Mouse (Mus musculus) midbrain, embryonic 15.5 days (tissue): Measurements from ENCODE around the gene Terb2. TPM values are rescaled to one million over a fixed set of nuclear protein-coding genes. Genes with fewer than 3 reads are reported as not detected.

ENCODE experiments used
- ATAC-seq: fragments of 200-750 bp; cut with Nextera tagmentation; replicated peaks from 2 replicates; pipeline ENCODE4 v1.8.0; 2017; ENCODE audit warnings: moderate TSS enrichment
- H3K27ac ChIP-seq: fragments of 300-500 bp; sonication (generic); 2 replicates; pipeline ENCODE4 v1.5.1; 2015; ENCODE audit warnings: mild to moderate bottlenecking, inconsistent platforms
- H3K27me3 ChIP-seq: fragments of 300-500 bp; sonication (generic); replicated peaks from 2 replicates; pipeline ENCODE4 v1.6.1; 2015; ENCODE audit warnings: inconsistent platforms
- H3K36me3 ChIP-seq: fragments of 300-500 bp; sonication (generic); replicated peaks from 2 replicates; pipeline ENCODE4 v1.6.1; 2015; ENCODE audit warnings: inconsistent platforms
- H3K4me1 ChIP-seq: fragments of 300-500 bp; sonication (generic); 2 replicates; pipeline ENCODE4 v1.6.1; 2015; ENCODE audit warnings: inconsistent platforms
- H3K4me2 ChIP-seq: fragments of 300-500 bp; sonication (generic); 2 replicates; pipeline ENCODE4 v1.6.1; 2015; ENCODE audit warnings: inconsistent platforms, mild to moderate bottlenecking, moderate library complexity
- H3K4me3 ChIP-seq: fragments of 300-500 bp; sonication (generic); 2 replicates; pipeline ENCODE4 v1.5.1; 2015; ENCODE audit warnings: mild to moderate bottlenecking, inconsistent platforms
- H3K9ac ChIP-seq: fragments of 300-500 bp; sonication (generic); 2 replicates; pipeline ENCODE4 v1.6.1; 2015; ENCODE audit warnings: mild to moderate bottlenecking, inconsistent platforms
- H3K9me3 ChIP-seq: fragments of 300-500 bp; sonication (generic); 2 replicates; pipeline ENCODE4 v1.6.1; 2016; ENCODE audit warnings: inconsistent platforms
- WGBS: fragments of 180-500 bp; shearing (Covaris S2); methylation state at CpG from one replicate; pipeline ENCODE4 v1.1.7; 2015; ENCODE audit warnings: mixed read lengths; 5-methylcytosine and 5-hydroxymethylcytosine counted together
- polyA plus RNA-seq: library from polyadenylated mRNA; unstranded; fragments of >200 nt; fragmentation: Nextera tagmentation; extraction: Ambion mirVana; gene quantifications from 2 replicates; pipeline ENCODE4 v1.2.1, GENCODE M21; 2015

Gene Terb2
- polyA plus RNA-seq, 1 experiment from 2014 or later: not detected

DNA sequence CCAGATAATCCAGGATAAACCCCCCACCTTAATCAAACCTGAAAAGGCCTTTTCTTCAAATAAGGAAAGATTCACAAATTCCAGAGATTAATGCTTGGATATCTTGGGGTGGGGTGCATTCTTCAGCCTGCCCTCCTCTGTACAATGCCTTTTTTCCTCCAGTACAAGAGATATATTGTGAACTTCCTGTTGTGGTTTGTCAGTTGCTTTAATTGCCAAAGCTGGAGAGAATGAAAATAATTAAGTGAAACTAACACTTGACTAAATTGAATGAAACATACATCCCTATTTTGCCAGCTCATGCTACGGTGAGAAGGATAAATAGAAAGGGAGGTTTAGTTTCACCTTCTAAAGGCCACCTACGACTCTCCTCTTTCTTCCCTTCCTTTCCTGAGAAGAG lies 32.2 kb downstream of the Terb2 start:
- Histone ChIP-seq H3K27ac (no peak overlapping the region), H3K9me3 (no peaks in the 10 kb centered on the region), H3K27me3 (no peaks in the 10 kb centered on the region), H3K4me1 (no peaks in the 10 kb centered on the region), H3K4me3 (no peak overlapping the region), H3K9ac (no peak overlapping the region), H3K36me3 (no peaks in the 10 kb centered on the region), H3K4me2 (no peak overlapping the region)
- WGBS: 71% methylated on average over 2 of the region's 2 CpGs
- ATAC-seq: no peak

DNA sequence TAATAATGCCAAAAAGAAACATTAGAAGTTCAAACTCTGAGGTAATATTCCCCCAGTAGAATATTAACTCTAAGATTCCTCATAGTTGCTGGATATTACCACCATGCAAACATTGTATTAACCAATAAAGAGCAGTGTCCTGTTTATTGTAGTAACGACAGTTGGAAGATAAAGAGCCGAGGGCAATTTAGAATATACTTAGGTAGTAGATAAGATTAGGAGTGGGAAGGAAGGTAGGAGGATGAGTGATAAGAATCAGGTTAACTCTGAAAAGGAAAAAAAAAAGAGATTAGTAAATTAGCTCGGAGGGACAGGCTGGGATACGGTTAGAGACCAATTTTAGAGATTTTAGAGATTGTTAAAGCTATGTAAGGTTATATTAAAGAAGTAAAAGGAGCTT lies 35.3 kb downstream of the Terb2 start:
- Histone ChIP-seq H3K27ac (no peak overlapping the region), H3K4me1 (no peaks in the 10 kb centered on the region), H3K9me3 (no peaks in the 10 kb centered on the region), H3K4me2 (no peak overlapping the region), H3K36me3 (no peaks in the 10 kb centered on the region), H3K4me3 (no peak overlapping the region), H3K9ac (no peak overlapping the region), H3K27me3 (no peaks in the 10 kb centered on the region)
- no peak for ATAC-seq
- 84% methylated on average over 4 of the region's 4 CpGs for WGBS

DNA sequence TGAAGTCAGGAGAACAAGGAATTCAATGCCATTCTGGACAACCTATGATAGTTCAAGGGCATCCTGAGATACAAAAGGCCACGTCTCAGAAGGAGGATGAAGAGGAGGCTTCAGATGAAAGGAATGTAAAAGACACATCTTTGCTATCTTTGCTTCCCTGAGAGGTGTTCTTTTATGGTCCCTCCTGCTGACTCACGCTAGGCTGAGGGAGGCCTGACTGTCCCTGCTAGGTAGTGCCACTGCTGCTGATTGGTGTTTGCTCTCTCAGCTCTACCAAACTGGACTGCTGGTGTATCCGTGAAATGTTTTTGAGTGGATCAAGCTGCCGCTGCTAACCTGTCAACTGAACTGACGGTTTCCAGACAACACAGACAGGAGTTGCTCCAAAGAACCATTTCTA lies 35.7 kb downstream of the Terb2 start:
- no peak overlapping the region for H3K4me3 ChIP-seq
- H3K27ac ChIP-seq: no peak overlapping the region
- ATAC-seq: no peak

DNA sequence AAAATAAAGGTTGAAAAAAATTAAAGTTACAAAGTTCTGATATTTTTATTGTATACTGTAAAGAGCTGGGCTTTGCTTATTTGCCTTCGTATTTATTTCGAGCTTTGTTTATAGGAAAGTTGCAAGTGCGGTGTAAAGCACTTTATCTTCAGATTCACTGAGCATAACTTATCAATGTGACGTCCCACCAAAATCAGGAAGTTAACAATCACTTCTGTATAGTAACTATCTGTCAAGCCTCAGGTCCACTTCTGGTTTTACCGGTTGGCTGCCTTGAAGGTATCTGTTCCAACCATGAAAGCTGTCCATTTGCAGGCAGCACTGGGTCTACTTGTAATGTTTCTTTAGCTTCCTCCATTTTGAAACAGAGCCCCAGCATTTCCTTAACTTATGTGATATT lies 36.2 kb downstream of the Terb2 start:
- Histone ChIP-seq H3K36me3 (no peaks in the 10 kb centered on the region), H3K9ac (no peak overlapping the region), H3K4me1 (no peaks in the 10 kb centered on the region), H3K4me2 (no peak overlapping the region), H3K27ac (no peak overlapping the region), H3K27me3 (no peaks in the 10 kb centered on the region), H3K4me3 (no peak overlapping the region), H3K9me3 (no peaks in the 10 kb centered on the region)
- 96% methylated on average over 5 of the region's 5 CpGs for WGBS
- no peak for ATAC-seq

More for the DNA sequence above, 35.7 kb downstream of the Terb2 start:
- Histone ChIP-seq H3K4me2 (no peak overlapping the region), H3K9me3 (no peaks in the 10 kb centered on the region), H3K36me3 (no peaks in the 10 kb centered on the region), H3K27me3 (no peaks in the 10 kb centered on the region), H3K9ac (no peak overlapping the region), H3K4me1 (no peaks in the 10 kb centered on the region)
- WGBS: 62% methylated on average over 5 of the region's 5 CpGs

DNA sequence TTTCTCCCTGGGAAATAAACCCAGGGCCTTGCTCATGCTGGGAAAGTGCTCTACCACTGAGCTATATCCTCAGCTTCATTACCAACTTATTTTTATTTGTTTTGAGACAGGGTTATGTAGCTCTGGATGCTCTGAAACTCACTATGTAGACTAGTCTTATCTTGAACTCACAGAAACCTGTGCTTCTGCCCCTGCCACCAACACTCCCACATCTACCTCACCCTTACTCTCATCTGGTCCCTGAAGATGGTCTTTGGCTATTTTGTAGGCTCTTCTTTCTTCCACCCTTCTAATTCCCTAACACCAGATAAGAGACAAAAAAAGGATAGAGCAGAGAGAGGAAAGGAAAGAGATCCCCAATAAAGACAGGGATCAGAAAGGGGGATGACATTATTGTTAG lies 37.6 kb downstream of the Terb2 start:
- no peak overlapping the region for H3K27ac ChIP-seq
- no peaks in the 10 kb centered on the region for H3K9me3 ChIP-seq
- no peaks in the 10 kb centered on the region for H3K4me1 ChIP-seq
- no peaks in the 10 kb centered on the region for H3K36me3 ChIP-seq
- no peak overlapping the region for H3K4me2 ChIP-seq
- H3K9ac ChIP-seq: no peak overlapping the region
- no peaks in the 10 kb centered on the region for H3K27me3 ChIP-seq
- H3K4me3 ChIP-seq: no peak overlapping the region
- no peak for ATAC-seq

DNA sequence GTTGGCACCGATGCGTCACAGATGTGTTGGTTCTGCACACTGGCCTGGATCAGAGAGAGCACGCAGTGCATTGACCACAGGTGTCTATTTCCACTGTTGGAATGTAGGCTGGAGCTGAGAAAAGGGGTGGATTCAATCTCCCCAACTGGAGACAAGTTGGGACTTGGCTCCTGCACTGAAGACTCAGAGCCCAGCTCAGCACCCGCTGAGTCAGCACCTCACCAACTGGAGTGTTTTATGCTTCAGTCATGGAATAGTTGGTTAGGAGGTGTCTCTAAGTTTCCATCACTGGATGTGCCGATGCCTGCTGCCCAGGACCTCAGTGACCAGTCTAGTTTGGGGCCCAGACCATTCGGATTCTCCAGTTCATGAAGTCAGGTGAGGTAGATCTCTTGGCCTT lies 44.3 kb downstream of the Terb2 start:
- H3K4me2 ChIP-seq: no peak overlapping the region
- H3K9ac ChIP-seq: no peak overlapping the region
- H3K4me1 ChIP-seq: peaks cover 8% of the 10 kb centered on the region; the same call in 1 of the 2 replicates
- no peaks in the 10 kb centered on the region for H3K27me3 ChIP-seq
- no peak overlapping the region for H3K4me3 ChIP-seq
- H3K36me3 ChIP-seq: no peaks in the 10 kb centered on the region
- no peak for ATAC-seq
- 89% methylated on average over 6 of the region's 6 CpGs for WGBS
- no peaks in the 10 kb centered on the region for H3K9me3 ChIP-seq
- H3K27ac ChIP-seq: no peak overlapping the region

DNA sequence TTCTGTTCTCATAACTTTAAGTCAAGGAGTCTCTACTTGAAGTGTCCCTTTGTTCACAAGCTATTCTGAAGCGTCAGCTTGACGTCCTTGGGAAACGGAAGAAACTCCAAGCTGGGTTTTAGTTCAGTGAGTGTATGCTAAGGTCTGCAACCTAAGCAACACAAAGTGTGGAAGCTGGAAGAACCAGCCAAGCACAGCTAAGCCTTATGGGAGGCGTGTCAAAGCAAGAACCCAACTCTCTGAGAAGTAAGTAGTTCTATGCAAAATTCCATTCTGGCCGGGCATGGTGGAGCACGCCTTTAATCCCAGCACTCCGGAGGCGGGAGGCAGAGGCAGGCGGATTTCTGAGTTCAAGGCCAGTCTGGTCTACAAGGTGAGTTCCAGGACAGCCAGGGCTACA lies 45.5 kb downstream of the Terb2 start:
- WGBS: 69% methylated on average over 9 of the region's 9 CpGs
- ATAC-seq: no peak
- Histone ChIP-seq H3K9me3 (no peaks in the 10 kb centered on the region), H3K4me1 (peaks cover 8% of the 10 kb centered on the region; the same call in 1 of the 2 replicates), H3K4me2 (no peak overlapping the region), H3K27ac (no peak overlapping the region), H3K27me3 (no peaks in the 10 kb centered on the region), H3K36me3 (no peaks in the 10 kb centered on the region), H3K4me3 (no peak overlapping the region), H3K9ac (no peak overlapping the region)

DNA sequence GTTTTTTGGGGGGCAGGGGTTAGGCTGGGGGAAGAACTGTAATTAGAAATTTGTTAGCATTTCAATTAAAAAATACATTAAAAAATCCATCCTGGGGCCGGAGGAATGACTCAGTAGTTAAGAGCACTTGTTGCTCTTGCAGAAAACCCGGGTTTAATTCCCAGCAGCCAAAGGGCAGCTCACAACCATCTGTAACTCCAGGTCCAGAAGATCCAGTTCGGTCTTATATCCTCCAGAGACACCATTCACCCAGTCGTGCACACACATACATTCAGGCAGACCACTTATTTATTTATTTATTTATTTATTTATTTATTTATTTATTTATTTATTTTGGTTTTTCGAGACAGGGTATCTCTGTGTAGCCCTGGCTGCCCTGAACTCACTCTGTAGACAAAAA lies 47.3 kb downstream of the Terb2 start:
- H3K4me2 ChIP-seq: peak overlapping the region; percentile 73; the same call in 1 of the 2 replicates
- H3K9me3 ChIP-seq: no peaks in the 10 kb centered on the region
- peaks cover 8% of the 10 kb centered on the region; the same call in 1 of the 2 replicates for H3K4me1 ChIP-seq
- no peaks in the 10 kb centered on the region for H3K36me3 ChIP-seq
- H3K9ac ChIP-seq: no peak overlapping the region
- no peaks in the 10 kb centered on the region for H3K27me3 ChIP-seq
- 0 out of 2 replicates have a peak, but pooled peaks have one; percentile 1 for ATAC-seq
- peak overlapping the region; percentile 60; the same call in 1 of the 2 replicates for H3K4me3 ChIP-seq
- H3K27ac ChIP-seq: no peak overlapping the region
- WGBS: 59% methylated on average over 5 of the region's 5 CpGs

DNA sequence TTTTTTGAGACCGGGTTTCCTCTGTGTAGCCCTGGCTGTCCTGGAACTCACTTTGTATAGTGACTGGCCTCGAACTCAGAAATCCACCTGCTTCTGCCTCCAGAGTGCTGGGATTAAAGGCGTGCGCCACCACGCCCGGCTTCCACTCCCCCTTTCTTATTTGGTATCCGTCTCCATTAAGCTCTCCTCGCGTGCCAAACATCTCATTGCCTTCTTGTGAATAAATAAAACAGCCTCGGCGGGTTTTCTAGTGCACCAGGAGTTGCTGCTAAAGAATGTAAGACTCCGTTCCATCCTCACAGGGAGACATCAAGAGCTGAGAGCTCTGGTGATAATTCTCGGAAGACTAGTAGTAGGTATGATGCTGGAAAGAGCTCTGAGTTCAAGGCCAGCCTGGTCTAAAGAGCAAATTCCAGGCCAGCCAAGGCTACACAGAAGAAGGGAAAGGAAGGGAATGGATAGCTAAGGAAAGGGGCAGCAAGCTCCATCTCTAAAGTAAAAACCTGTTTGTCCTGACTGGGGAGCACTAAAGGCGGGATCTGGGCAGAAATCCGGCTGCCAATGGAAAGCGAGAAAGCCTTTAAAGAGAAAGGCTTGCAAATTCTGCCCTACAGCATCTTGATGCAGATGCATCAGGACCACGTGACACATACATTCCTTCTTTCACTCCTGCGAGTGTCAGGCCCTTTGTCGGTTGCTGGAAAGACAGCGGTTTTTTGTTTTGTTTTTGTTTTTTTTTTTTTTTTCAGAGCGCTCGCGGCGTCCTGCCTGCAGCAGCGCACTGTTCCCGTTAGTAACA lies 47.9 kb downstream of the Terb2 start:
- Histone ChIP-seq H3K36me3 (no peaks in the 10 kb centered on the region), H3K4me1 (peaks cover 8% of the 10 kb centered on the region; the same call in 1 of the 2 replicates), H3K27me3 (no peaks in the 10 kb centered on the region), H3K9me3 (no peaks in the 10 kb centered on the region), H3K4me3 (peak overlapping the region; percentile 60), H3K27ac (peak overlapping the region; percentile 78), H3K4me2 (peak overlapping the region; percentile 73), H3K9ac (peak overlapping the region; percentile 66)
- peak; percentile 68 for ATAC-seq
- WGBS: 5% methylated on average over 26 of the region's 26 CpGs

DNA sequence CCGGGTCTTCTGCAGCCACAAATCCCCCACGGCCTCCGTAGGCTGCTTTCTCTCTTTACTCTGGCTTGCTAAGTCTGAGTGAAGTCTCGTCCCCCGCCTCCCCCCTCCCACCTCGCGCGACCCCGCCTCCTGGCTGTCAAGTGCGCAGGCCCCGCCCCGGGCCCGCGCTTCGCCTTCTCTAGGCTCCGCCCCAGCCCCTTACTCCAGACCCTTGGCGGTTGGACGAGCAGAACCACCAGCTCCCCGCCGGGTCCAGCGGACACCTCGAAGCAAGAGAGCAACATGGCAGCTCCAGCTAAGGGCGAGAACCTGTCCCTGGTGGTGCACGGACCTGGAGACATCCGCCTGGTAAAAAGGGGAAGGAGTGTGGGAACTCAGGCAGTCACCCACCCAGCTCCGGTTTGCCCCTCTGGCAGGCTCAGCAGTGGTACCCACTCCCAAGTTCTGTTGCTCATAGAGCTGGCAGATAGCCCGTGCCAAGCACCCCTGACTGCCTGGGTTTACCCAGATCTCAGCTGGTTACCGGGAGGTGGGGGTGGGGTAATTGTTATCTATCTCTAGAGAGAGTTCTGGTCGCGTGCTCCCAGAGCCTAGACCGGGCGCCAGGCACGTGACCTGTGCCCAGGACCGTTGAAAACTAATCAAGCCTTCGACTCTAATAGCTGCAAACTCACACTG lies 48.7 kb downstream of the Terb2 start, which contains the start of gene Sord:
Gene Sord, plus strand, starts transcription at position 139 of the 678 bp plus-strand sequence.
- Histone ChIP-seq H3K4me2 (peak within 1 kb of the TSS; percentile 73), H3K9ac (peak within 1 kb of the TSS; percentile 66), H3K9me3 (no peaks in the 10 kb centered on the region), H3K4me1 (peaks cover 8% of the 10 kb centered on the region; the same call in 1 of the 2 replicates), H3K4me3 (peak within 1 kb of the TSS; percentile 60), H3K27me3 (no peaks in the 10 kb centered on the region), H3K36me3 (no peaks in the 10 kb centered on the region), H3K27ac (peak within 1 kb of the TSS; percentile 78)
- ATAC-seq: peak; percentile 97
- WGBS: under 1% methylated on average over 35 of the region's 35 CpGs

DNA sequence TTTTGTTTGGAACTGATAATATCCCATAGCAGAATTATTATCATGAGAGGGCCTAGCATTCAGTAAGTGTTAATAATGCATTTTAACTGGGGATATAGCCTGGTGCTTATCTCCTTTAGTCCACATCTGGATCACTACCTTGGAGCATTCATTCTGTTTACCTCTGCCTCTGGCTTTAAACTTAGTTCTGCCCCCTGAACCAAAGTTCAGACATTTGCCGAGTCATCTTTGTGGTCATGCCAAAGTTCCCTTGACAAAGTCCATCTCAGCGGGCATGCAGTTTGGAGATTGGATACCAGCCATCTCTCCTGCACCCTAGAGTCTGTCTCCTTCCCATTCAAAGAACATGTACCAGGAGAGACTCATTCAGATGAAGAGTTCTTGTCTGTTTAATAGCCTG lies 49.4 kb downstream of the Terb2 start:
- Histone ChIP-seq H3K27ac (no peak overlapping the region), H3K9ac (no peak overlapping the region), H3K4me3 (peak overlapping the region; percentile 60; the same call in 1 of the 2 replicates), H3K4me1 (peaks cover 8% of the 10 kb centered on the region; the same call in 1 of the 2 replicates), H3K36me3 (no peaks in the 10 kb centered on the region), H3K4me2 (peak overlapping the region; percentile 73), H3K9me3 (no peaks in the 10 kb centered on the region), H3K27me3 (no peaks in the 10 kb centered on the region)
- WGBS: 81% methylated on average over 2 of the region's 2 CpGs
- ATAC-seq: no peak

DNA sequence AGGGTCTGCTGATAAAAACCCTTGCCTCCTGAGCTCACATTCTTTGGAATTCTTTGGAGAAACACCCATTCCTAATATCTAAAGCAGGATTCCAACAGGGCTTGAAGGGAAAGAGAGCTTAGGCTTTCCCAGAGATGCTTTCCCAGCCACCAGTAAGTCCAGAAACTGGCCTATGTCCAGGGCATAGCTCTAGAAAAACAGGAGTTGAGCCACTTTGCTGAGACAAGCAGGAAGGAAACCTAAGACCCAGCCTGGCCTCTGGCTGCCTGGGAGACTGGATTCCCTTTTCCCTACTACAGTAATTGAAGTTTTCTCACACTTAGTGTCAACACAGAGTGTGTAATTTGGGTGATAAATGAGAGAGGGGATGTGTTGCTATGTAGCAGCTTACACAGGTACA lies 50.2 kb downstream of the Terb2 start:
- no peak overlapping the region for H3K4me3 ChIP-seq
- ATAC-seq: no peak
- no peak overlapping the region for H3K9ac ChIP-seq
- no peaks in the 10 kb centered on the region for H3K27me3 ChIP-seq
- H3K27ac ChIP-seq: no peak overlapping the region
- no peak overlapping the region for H3K4me2 ChIP-seq
- H3K4me1 ChIP-seq: peaks cover 8% of the 10 kb centered on the region; the same call in 1 of the 2 replicates
- no peaks in the 10 kb centered on the region for H3K9me3 ChIP-seq
- H3K36me3 ChIP-seq: no peaks in the 10 kb centered on the region
